Mouse (Mus musculus) monocyte, adult 2 months (primary cell): Measurements from ENCODE around the gene Baiap2.

Experiments
- DNase-seq, 2 experiments: peaks; one replicate each; pipeline ENCODE4 v3.0.0; 2022; ENCODE audit warnings: low spot score in 2 of 2, low read depth in 1 of 2

Gene Baiap2

DNA sequence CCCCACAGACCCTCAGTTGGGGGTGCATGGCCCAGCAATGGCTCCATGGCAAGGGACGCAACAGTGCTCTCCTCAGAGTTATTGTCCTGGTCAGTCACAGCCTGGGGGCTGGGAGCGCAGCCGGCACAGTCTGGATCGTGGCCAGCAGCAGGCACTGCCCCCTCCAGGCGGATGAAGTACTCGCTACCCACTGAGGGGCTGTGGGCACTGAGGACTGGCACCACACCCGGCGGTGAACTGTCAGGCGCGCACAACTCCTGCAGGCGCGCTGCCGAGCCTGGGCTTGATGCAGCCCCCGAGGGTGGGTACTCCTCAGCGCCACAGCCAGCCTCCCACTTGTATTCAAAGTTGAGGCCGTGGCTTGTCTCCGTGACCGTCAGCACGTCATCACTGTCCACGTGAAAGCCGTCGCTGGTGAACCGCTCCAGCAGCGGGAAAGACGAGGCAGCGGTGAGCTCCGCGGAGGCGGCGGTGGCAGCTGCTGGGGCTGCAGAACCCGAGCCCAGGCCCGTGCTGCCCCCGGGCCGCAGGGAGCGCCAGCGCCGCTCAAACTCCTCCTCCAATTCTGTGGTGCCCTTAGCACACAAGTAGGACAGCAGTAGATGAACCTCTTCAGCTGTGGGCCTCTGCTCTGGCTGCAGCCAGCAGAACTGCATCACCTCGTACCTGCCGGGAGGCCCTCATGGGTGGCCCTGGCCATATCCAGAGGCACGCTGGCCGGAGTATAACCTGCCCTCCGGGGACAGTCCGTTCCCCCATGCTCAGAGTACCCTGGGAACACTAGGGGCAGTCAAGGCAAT, 69.4 kb downstream of the Baiap2 start:
- no peak for DNase-seq

DNA sequence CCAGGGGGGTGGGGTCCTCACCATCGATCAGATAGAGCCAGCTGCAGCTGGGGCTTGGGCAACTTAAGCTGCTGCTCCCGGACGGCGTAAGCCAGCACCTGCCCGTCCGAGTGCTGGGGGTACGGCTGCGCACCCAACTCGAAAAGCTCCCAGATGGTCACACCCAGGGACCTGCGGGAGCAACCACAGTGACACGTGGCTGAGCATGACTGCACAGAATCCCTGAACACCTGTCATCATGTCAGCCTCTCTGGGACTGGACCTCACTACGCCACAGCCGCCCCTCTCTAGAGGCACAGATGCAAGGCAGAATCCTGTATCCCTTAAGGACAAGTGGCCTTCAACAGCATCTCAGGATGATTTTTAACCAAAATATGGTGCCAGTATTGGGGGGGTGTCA, 70.1 kb downstream of the Baiap2 start:
- DNase-seq, result no peak

GRCm38 (mm10) chr11:120013174-120013711, 70.7 kb downstream of the Baiap2 start:
- peak; percentile 44 to 71 for DNase-seq

- no peak for DNase-seq
These were observed 72.2 kb downstream of the Baiap2 start for GRCm38 (mm10) chr11:120014758-120015157.

- no peak for DNase-seq
These were observed 74.4 kb downstream of the Baiap2 start for GRCm38 (mm10) chr11:120017011-120017410.

DNA sequence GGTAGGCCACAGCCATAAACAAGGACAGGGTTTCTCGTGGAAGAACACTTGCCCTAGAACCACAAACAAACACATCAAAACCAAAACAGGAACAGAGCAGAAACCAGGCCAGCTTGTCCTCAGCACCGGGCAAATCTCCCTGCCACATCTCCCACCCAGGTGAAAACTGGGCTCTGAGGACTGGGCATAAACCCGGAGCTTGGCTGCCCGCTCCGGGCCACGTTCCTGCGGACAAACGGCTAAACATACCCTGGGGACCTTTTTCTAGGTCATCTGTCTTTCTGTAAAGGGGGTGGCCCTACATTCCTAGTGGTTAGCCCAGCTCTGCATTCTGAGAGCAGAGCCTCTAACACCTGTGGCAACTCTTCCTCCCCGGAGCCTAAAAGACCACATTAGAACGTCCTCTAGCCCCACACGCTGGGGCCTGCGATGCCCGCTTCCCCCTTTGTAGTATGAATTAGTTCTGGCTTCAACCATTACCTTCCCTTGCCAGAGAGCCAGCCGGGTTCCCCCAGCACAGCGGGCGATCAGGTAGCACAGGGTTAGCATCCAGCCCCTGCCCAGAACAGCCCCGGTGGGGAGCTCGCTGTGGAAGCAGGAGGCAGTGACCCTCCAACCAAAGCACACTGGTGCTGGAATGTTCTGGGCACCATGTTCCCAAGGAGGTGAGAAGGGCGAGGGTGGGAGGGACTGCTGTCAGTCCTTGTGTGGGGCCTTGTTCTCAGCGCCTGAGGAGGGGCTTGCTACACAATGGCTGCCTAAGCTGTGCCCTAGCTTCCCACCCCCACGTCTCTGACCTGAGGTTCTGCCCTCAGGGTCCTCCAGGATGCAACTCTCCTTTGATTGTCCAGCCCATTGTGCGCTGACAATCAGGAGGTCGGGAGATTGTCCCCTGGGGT, 77.2 kb downstream of the Baiap2 start:
- DNase-seq, result no peak

DNA sequence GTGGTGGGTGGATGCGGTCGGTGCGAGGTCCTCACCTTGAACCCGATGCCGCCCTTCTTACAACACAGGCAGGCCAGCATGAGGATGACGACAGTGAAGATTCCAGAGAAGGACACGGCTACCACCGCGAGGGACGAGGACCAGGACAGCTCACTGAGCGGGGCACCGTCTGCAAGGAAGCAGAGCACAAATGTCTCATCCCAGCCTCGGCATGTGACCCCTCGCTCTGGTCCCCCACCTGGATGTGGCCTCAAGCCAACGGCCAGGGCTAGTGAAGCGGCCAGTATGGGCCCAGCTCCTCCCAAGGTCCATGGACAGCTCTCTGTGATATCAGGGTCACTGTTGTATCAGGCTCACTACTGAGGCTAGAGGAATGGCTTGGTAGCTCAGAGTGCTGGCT, 78.8 kb downstream of the Baiap2 start:
- DNase-seq, result no peak

DNA sequence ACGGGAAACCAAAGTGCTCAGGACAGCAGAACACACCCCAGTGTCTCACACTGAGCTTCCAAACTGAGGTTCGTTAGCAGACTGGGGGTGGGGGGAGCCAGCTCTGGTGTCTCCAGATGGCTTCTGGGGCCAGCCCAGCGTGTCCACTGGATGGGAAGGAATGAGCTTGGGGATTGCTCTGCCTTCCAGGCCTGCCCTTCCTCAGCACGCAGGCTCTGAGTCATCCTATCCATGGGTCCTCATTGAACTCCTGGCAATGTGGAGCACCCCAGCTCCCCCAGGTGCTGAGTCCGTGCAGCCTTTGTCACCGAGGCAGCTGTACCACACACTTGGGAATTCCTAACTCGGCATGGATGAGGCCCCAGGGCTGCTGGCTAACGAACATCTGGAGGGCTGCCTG, 79.7 kb downstream of the Baiap2 start:
- DNase-seq, result no peak

DNA sequence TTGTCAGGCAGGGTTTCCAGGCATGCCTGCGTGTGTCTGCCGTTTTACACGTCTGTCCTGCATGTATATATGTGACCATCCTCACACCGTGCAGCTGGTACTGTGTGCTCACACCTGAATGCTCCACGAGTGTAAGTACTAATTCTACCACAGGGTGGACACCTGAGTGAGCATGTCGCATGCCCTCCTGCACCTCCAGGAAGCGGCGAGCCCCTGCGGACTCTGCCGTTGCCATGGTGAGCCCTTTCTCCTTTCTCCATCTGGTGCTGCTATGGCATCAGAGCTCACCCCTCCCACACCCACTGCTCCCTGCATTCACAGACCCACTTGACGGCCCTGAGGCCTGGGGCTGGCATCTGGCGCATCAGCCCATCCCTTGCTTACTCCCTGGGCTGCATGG, 80.3 kb downstream of the Baiap2 start:
- no peak for DNase-seq

DNA sequence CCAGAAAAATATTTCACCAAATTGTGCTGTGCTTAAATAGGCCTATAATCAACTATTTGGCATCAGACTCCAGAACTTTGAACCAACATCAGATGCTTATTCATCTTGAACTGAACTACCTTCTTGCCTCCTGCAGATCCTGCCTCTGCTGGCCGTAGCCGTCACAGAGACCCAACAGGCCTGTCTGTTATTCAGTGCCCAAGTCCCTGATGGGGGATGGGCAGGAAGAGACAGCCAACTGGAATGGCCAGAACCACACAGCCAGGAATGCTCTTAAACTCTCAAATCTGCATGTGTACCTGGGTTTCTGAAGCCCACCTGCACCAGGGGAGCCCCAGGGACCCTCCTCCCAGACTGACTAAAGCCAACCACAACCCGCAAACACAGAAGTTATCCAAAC, 84.4 kb downstream of the Baiap2 start:
- no peak for DNase-seq

DNA sequence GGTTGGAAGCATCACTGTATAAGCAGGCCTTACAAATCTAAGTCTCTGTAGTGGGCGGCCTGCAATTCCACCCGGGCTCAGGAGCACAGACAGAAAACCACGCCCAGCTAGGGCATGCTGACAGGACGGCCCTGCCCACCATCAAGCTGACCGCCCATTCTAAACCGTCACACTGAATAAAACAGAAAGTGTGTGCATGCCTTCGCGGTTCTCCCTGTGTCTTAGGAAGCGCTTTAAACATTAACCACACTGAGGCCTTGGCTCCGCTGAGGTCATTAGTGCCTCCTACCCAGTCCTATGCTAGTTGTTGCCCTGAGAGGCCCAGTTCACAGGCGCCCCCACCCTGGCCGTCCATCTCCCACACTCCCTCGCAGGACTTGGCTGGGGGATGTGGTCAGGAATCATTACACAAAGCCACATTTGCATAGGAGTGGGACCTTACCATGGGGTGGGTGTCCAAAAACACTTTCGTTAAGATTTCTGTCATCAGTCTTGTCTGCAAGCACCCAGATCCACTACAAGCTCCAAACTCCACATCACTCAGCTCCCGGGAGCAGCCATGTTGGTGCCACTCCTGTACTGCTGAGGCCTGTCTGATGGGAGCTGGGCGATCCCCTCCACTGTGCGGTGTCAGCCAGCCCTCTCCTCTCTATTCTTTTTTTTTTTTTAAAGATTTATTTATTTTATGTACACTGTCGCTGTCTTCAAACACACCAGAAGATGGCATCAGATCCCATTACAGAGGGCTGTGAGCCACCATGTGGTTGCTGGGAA, 85.9 kb downstream of the Baiap2 start:
- DNase-seq, result no peak

DNA sequence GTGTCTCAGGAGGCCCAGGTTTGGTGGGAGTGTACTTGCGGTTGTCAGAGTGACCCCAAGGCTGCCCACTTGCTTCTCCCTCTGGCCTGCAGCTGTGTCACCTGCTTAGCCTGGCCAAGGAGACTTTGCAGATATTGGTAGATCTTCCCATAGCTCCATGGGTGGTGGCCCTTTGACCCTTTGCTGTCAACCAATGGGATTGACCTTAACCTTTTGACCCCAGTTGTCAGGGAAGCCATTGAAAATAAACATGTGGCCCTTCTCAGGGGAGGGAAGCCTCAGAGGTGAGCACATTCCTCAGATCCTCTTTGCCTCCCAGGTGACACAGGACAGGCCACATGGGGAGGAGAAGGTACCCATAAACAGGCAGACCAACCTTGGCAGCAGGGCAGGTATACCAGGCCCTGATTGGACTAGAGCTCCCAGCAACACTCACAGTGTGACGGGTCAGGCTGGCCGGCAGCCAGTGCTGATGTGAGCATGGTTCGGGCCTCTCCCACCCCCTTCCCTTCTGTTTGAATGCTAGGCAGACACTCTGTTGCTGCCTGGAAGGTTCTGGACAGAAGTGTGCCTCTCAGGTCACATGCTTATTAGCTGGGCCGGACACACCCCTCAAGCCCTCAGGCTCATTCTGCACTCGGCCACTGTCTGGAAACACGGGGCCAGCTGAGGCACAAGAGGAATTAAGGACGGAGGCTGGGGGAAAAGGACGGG, 87.0 kb downstream of the Baiap2 start:
- no peak for DNase-seq

GRCm38 (mm10) chr11:120030145-120030901, 87.8 kb downstream of the Baiap2 start:
- no peak for DNase-seq

GRCm38 (mm10) chr11:120032052-120032451, 89.5 kb downstream of the Baiap2 start:
- no peak for DNase-seq

DNA sequence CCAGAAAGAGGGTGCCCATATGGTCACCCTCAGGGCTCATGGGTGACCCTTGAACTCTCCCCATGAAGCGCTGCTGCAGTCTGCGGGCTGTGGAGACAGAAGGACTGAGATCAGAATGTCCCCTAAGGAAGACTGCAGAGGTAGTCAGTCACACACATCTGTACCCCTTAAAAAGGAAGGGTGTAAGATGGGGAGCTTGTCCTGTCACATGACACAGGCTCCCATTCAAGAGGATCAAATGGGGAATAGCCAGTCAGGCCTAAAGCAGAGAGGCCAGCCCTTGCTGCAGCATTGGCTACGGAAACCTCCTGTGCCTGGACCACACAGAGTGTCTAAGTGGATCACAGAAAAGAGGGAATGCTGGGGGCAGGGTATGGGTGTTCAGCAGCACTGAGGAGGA, 90.9 kb downstream of the Baiap2 start:
- no peak for DNase-seq

GRCm38 (mm10) chr11:120034306-120034705, 91.7 kb downstream of the Baiap2 start:
- DNase-seq, result no peak

DNA sequence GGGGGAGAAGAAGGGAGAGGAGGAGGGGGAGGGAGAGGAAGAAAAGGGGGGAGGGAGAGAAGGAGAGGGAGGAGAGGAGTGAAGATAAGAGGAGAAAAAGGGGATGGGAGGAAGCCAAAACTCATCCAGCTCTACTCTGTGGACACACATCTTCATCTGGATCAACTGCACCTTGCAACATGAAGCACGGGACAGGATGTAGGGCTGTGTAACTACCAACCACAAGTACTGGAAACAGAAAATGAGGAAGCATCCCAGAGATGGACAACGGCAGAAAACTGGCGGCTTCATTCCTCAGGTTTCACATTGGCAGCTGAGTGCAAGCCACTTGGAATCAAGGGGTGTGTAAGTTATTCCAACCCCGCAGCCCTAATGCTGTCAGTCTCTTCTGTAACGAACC, 92.2 kb downstream of the Baiap2 start:
- DNase-seq, result peak; percentile 56 to 78

- DNase-seq, result no peak
These were observed 97.0 kb downstream of the Baiap2 start for GRCm38 (mm10) chr11:120039581-120039980.

GRCm38 (mm10) chr11:120040440-120040839, 97.9 kb downstream of the Baiap2 start:
- no peak for DNase-seq
